Mouse (Mus musculus): ENCODE measurements around the gene March9. TPM values are rescaled to one million over a fixed set of nuclear protein-coding genes. Genes with fewer than 3 reads are reported as not detected.

March9 gene
- 1.2 TPM for polyA plus RNA-seq (2017; shearing (Covaris generic))

GRCm38 (mm10) chr10:127059968-127060916, at the start of gene March9:
March9 (minus strand) TSS chr10:127060184.

DNA sequence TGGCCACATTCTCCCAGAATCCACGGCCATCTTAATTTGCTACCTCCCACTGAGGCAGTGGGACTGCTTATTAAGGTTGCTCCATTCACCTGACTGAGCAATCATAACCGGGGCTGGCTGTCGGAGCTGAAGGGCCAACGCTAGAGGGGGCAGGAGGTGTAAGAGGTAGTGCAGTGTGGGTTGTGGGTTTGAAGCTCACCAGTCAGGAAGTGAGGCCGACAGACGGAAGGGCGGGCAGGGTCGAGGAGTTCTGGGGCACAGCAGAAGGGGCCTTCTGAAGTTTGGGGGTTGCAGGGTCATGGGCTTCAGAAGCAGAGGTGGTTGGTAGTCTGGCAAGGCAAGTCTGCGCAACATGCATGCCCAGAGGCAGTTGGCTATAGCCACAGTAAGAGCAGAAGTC, 15.1 kb upstream of the March9 start, which contains the start of gene Agap2:
Agap2 (plus strand) TSS at position 205 of the 400 bp plus-strand sequence.

DNA sequence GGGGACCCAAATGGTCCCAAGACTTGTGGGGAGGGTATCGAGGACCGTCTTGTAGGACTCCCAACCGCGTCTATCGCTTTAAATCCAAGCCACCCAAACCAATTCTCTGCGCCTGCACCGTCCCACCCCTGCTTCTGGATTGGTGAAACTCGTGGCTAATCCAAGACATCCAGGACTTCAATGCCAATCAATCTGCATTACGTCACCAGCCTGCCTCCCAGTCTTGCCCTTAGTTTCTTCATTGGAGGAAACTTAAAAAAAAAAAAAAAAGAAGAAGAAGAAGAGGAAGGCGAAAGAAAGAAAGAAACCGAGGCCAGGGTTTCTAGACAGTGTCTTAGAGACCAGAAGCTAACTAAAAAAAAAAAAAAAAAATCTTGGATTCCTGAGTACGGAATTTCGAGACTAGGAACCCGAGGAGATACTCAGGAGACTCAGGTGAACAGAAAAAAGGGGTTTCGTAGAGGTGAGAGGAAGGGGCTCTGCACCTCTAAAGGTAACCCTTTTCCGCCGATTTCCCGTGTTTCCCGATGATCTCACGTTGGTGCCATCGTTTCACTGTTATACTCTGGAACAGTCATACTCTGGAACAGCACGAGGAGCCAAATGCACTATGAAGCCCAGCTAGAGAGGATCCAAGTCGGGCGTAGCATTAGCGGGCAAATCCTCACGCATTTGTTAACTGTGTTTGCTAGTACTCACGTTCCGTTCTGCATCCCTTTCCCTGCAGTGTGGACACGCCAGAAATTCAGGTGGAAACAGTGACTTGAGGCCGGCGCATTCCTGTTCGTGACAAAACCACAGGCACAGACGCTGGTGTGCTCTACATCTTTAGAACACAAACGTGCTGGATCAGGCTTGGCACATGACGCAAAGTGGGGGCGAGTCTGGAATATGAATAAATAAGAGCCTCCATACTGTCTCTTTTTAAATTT, 10.5 kb upstream of the March9 start, which contains the start of gene Tspan31:
Tspan31 (minus strand) TSS at position 75 of the 932 bp plus-strand sequence.

GRCm38 (mm10) chr10:127063239-127063872, 3.4 kb upstream of the March9 start, which contains the start of gene Cdk4:
Cdk4 (plus strand) TSS chr10:127063534.

GRCm38 (mm10) chr10:127047954-127048353, 12.0 kb downstream of the March9 start, which contains the start of gene Cyp27b1:
Cyp27b1 (plus strand) TSS chr10:127048250.

GRCm38 (mm10) chr10:127041274-127041766, 18.7 kb downstream of the March9 start, which contains the start of the genes Mettl1 and Eef1akmt3:
Mettl1 (plus strand) TSS chr10:127041414.
Eef1akmt3 (minus strand) TSS chr10:127041513.

DNA sequence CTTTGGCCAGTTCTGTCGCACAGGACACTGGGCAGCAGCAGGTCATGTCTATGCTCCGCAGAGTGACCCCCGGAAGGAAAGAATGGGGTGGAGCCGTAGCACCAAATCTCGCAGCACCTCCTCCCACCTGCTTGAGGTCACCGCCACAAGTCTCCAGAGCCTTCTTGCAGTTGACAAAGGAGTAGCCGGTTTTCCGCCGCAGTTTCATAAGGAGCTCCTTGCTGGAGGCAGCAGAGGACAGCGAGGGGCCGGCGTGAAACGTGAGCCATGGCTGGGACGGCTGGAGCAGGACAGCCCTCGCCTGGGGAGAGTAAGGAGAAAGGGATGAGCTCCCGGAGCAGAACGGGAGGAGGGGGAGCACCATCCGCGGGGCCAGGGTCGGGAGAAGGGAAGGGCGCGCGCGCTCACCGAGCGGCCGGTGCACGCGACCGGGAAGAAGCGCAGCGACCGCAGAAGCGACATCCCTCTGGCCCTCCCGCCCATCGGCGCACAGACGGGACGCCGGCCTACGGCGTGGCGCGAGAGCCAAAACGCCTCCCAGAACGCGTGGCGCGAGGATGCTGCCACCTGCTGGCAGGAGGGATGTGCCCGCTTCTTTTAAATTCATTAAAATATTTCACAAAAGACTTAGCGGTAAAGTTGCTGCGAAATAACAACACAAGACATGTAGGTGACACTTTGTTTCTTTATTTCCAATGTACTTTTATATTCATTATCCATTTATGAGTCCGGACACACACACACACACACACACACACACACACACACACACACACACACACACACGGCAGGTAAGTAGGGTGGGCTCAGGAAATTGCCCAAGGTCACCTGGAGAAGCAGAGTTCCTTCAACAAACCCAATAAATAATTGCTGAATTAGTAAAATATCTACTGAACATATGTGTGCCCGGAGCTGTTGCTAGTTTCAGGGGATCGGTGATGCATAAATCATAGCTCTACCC, 29.4 kb downstream of the March9 start, which contains the start of gene Tsfm:
Tsfm (minus strand) TSS at position 505 of the 961 bp plus-strand sequence.

Other genes starting within 250 kb of the March9 start
- gene Atp23, start 158.8 kb downstream of the March9 start, polyA plus RNA-seq (2017; shearing (Covaris generic)): 7.3 TPM
- 39.4 TPM for gene Ctdsp2, start 81.5 kb downstream of the March9 start, polyA plus RNA-seq (2017; shearing (Covaris generic))
- gene Avil, start 59.5 kb downstream of the March9 start, polyA plus RNA-seq (2017; shearing (Covaris generic)): 0.37 TPM
- gene Tsfm, start 29.3 kb downstream of the March9 start, polyA plus RNA-seq (2017; shearing (Covaris generic)): 21.6 TPM
- gene Mettl1, start 18.8 kb downstream of the March9 start, polyA plus RNA-seq (2017; shearing (Covaris generic)): 12.8 TPM
- 0.41 TPM for gene Eef1akmt3, start 18.7 kb downstream of the March9 start, polyA plus RNA-seq (2017; shearing (Covaris generic))
- not detected for gene Cyp27b1, start 11.9 kb downstream of the March9 start, polyA plus RNA-seq (2017; shearing (Covaris generic))
- 125 TPM for gene Cdk4, start 3.4 kb upstream of the March9 start, polyA plus RNA-seq (2017; shearing (Covaris generic))
- gene Tspan31, start 10.1 kb upstream of the March9 start, polyA plus RNA-seq (2017; shearing (Covaris generic)): 110 TPM
- 19.0 TPM for gene Agap2, start 15.1 kb upstream of the March9 start, polyA plus RNA-seq (2017; shearing (Covaris generic))
- gene Os9, start 60.9 kb upstream of the March9 start, polyA plus RNA-seq (2017; shearing (Covaris generic)): 154 TPM
- gene B4galnt1, start 105.0 kb upstream of the March9 start, polyA plus RNA-seq (2017; shearing (Covaris generic)): 677 TPM
- gene Slc26a10, start 120.5 kb upstream of the March9 start, polyA plus RNA-seq (2017; shearing (Covaris generic)): 11.0 TPM
- not detected for gene Arhgef25, start 129.9 kb upstream of the March9 start, polyA plus RNA-seq (2017; shearing (Covaris generic))
- gene Dtx3, start 135.5 kb upstream of the March9 start, polyA plus RNA-seq (2017; shearing (Covaris generic)): 109 TPM
- 28.9 TPM for gene Pip4k2c, start 151.4 kb upstream of the March9 start, polyA plus RNA-seq (2017; shearing (Covaris generic))
- gene Kif5a, start 203.2 kb upstream of the March9 start, polyA plus RNA-seq (2017; shearing (Covaris generic)): not detected
- 74.6 TPM for gene Dctn2, start 206.2 kb upstream of the March9 start, polyA plus RNA-seq (2017; shearing (Covaris generic))
- gene Mbd6, start 228.8 kb upstream of the March9 start, polyA plus RNA-seq (2017; shearing (Covaris generic)): 8.4 TPM

All from effector memory CD4-positive, alpha-beta T cell, adult 5 months (primary cell).